Mouse (Mus musculus) hematopoietic stem cell, adult 5-6 weeks (primary cell): ENCODE measurements around the gene Mpg. TPM values are rescaled to one million over a fixed set of nuclear protein-coding genes. Genes with fewer than 3 reads are reported as not detected.
"Not testable (repeated sequence)": the region's sequence is repeated elsewhere in the genome, so short reads cannot be mapped to it uniquely, and the experiment has no call there.

Experiments used
- ATAC-seq, 2 experiments: fragments of 125-278 bp in 1 of 2; replicated peaks in 1 of 2; 2 replicates each; pipeline ENCODE4 v1.8.0; 2016 to 2017; ENCODE audit warnings: inconsistent platforms in 2 of 2, mild to moderate bottlenecking in 2 of 2, moderate number of reproducible peaks in 2 of 2, low read depth in 1 of 2, moderate TSS enrichment in 1 of 2; ENCODE audit not compliant: low FRiP score in 2 of 2, poor library complexity in 2 of 2, severe bottlenecking in 2 of 2, insufficient read depth in 1 of 2, low TSS enrichment in 1 of 2
- total RNA-seq: library from RNA; stranded (forward); fragments of 172-1452, 232-1000 nt; gene quantifications from 2 replicates; pipeline ENCODE4 v1.2.3, GENCODE M21; 2017

Gene Mpg
- total RNA-seq, 1 experiment from 2014 or later = 10.4 TPM

GRCm38 (mm10) chr11:32198256-32198955 is 27.9 kb upstream of the Mpg start:
- no peak for ATAC-seq

- ATAC-seq = no peak
These were observed 27.1 kb upstream of the Mpg start for GRCm38 (mm10) chr11:32199230-32199629.

GRCm38 (mm10) chr11:32200075-32200601 is 26.2 kb upstream of the Mpg start, which contains the start of gene Il9r:
TSS of gene Il9r (minus strand) at chr11:32200279.
- no peak for ATAC-seq

DNA sequence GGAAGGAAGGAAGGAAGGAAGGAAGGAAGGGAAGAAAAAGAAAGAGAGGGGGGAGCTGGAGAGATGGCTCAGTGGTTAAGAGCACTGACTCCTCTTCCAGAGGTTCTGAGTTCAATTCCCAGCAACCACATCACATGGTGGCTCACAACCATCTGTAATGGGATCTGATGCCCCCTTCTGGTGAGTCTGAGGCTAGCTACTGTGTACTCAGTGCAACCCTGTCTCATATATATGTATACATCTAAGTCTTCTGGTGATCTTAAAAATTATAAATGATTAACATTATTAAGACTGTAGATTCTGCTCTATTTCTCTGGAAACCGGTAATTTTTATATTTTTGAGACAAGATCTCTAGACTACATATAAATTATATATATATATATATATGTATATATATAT is 25.3 kb upstream of the Mpg start:
- ATAC-seq = not testable (repeated sequence)

DNA sequence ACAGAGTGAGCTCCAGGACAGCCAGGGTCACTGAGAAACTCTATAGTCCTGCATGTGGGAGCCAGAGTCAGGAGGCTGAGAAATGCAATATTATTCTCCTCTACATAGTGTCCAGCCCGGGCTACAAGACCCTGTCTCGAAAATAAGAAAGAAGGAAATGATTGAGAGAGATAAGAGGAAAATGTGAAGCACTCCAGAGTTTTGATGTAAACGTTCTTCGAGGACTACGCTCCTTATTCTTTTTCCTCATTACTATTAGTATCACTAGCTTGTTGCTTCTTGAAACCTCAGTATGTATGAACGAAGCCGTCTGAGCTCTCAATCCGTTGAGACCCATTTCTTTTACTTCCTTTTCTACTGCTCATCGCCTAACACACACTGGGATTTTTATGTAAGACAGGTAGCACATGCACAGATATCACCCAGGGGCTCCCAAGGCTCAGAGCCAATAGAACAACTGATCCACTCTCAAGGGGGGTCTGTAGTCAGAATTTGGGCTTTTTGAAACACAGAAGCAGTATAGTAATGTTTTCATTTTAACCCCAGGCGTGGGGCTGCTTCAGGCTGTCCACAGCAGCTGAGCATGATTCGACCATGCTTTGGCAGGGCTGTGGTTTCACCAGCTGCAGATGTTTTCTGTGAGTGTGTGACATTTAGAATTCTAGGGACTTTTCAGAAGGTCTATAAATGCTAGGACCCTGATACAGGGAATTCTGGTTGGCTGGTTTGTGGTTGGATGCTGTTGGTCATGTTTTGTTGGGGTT is 24.2 kb upstream of the Mpg start:
- ATAC-seq = no peak

GRCm38 (mm10) chr11:32205058-32205873 is 21.0 kb upstream of the Mpg start, which contains the start of gene Snrnp25:
TSS of gene Snrnp25 (plus strand) at chr11:32205415.
- ATAC-seq = peak; percentile 100

- no peak for ATAC-seq
These were observed 15.7 kb upstream of the Mpg start for GRCm38 (mm10) chr11:32210623-32211022.

DNA sequence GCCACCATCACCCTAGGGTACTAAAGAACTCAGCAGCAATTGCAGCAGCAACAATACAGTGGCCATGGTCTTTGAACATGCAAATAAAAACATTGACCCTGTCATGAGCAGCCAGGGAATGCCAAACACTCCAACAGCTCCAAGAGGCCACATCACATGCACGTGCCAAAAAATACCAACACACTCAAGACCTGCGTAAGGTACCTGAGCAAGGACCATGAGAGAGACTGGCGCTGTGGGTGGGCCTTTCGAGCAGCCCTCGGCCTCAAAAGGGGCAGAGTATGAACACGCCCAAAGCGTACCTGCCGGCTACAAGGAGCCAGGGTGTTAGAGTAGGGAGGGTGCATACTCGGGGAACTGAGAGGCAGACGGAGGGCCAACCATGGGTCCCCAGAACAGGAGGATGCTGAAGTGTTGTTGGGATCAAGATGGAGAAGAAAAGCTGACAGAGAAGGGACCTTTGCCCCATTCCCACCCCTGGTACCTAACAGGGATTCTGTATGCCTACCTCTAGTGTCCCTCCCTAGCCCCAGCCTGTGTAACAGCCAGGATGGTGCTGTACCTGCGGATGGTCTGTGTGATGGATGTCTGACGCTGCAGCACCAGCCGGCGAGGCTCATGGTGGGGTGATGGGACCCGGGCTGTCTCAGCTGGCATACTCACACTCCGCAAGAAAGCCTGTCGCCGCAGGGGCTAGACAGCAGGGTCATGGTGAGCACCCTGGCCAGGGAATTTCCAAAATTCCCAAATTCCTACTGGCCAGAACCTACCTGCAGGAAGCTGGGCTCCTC is 10.7 kb upstream of the Mpg start:
- ATAC-seq = no peak

DNA sequence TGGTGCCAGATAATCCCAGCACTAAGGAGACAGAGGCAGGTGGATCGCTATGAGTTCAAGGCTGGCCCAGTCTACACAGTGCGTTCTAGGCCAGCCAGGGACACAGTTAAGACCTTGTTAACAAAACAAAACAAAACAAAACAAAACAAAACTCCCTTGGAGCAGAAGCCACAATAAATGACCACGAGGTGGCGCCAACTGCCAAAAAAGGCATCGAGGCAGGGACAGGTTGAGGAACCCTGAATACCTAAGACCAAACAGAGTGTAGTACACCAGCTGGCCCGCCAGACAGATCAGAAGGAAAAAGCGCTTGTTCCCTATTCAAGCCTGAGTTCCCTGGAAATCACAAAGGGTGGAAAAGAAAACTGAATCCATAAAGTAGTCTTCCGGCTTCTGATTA is 9.5 kb upstream of the Mpg start:
- ATAC-seq = peak; percentile 74 to 83

DNA sequence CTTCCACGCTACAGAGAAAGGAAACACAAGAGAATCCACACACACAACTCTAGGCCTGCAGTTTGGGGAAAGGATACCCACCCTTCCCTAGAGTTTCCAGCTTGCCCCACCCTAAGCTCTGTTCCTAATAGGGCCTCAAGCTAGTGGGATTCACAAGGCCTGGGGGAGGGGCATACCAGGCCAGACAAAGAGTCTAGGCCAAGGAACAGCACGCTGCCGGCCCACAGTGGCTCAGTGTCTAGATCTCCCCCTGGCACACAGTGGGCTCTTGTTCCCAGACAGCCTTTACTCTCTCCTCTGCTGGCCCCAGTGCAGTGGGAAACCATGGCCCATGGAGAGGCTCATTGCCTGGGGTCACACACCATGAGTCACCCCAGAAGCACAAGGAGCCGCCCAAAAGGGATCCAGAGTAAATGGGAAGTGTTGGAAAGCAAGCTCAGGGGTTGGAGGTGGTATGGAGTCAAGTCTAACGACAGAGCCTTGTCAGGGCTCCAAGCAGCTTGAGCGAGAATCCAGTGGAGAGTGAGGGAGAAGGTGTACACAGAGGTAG is 7.7 kb upstream of the Mpg start:
- no peak for ATAC-seq

DNA sequence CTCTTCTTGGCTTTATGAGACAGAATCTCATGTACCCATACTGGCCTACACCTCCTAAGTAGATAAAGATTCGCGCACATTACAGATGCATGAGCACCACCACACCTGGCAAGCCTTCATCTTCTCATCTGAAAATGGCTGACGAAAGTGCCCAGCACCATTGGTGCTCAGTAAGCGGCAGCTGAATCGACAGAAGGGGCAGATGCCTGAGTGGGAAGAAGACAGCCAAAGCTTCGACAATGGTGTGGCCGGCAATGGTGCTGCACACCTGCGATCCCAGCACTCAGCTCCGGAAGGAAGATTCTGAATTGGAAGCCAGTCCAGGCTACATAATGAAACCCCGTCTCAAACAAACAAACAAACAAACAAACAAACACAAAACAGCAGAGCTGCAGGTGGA is 7.0 kb upstream of the Mpg start:
- no peak for ATAC-seq

DNA sequence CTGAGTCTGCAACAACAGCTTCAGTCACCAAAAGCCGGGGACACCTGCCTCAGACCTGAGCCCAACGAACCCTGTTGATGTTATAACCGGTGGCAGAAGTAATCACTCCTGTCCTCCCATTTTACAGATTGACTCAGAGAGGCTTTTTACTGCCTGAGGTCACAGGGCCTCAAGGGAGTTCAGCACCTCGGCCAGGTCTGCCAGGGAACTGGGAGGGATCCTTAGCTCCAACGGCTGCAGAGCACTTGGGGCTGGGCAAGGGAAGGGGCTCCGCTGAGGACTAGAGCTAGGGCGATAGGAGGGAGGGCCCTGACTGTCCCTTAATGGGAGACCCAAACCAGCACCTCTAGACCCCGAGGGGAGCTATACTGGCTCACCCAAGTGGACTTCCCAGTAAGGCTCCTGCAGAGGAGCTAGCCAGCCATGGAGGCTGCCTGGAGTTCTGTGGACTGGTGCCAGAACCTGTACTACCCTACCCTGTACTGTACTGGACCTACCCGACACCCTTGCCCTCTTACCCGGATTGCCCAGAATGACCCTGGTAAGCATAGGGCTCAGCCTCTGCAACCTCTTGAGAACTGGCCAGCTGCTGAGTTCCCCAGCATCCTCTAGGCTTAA is 5.6 kb upstream of the Mpg start:
- ATAC-seq = no peak

DNA sequence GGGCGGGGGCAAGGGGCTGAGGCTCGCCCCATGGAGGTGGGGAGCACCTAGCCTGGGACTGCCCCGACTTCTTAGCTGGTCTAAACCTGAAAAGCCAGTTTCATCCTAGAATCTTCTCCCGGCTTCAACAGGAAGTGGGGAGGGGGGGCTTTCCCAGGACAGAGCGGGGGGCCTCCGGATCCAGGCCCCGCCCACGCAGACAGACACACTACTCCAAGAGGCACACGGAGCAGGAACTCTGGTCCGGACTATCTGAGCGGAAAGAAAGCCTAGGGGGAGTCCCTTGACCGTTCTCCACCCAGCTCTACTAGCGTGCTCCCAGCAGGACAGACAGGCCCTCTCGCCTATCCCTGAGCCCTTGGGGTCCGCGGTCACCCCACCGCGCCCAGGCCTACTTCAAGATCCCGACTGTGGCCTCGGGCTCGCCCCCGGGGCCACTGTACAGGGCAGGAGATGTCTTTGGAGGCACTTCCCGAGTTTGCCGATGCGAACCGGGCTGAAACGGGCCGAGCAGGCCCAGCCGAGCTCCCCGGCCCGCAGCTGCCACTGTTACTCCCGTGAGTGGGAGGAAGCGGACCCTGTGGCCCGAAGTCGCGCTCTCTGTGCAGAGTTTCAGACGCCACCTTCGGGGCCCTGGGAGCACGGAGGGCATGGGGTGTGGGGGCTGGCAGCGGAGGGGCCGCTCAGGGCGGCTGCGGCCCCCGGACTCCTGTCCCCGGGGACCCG is 4.9 kb upstream of the Mpg start:
- no peak for ATAC-seq

- no peak for ATAC-seq
These were observed 4.3 kb upstream of the Mpg start, which contains the start of gene Rhbdf1 for GRCm38 (mm10) chr11:32221951-32222409. TSS of gene Rhbdf1 (minus strand) at chr11:32222300.

GRCm38 (mm10) chr11:32222570-32223194 is 3.6 kb upstream of the Mpg start:
- no peak for ATAC-seq
